Mouse (Mus musculus): ENCODE results near the gene 9230104L09Rik.

- TF ChIP-seq CTCF (IDR thresholded peaks at IDR 0.05; ENCODE audit: low read depth) (no peak), EP300 (IDR thresholded peaks at IDR 0.05; ENCODE audit: low read depth) (no peak)
Measured at GRCm38 (mm10) chr2:148893107-148893506, 28.3 kb upstream of the 9230104L09Rik start.
